8 mouse cellular contexts compared by ENCODE assay signal in the genomic region with DNA sequence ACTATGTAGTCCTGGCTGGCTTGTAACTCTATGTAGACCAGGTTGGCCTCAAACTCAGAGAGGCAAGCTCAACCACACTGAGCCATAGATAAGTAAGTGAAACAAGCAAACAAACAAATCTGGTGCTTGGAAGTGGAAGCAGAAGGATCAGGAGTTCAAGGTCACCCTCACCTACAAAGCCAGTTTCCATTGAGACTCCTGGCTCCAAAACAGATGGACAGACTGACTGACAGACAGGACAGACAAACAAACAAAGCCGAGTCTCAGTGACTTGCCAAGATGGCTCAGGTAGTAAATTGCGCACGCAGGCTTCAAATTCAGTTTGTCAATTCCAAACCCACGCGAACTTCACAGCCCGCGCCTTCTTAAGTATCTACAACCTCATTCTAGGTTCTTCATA. TPM values are rescaled to one million over a fixed set of nuclear protein-coding genes. Genes with fewer than 3 reads are reported as not detected.
DNase-seq lines count a peak whose midpoint lies in the region; ATAC-seq and TF ChIP-seq lines count a peak whose summit lies in the region.

No protein-coding gene starts in this region.

- peaks cover 6% of the 10 kb centered on the region; the same call in 1 of the 2 replicates for H3K4me1 ChIP-seq in thymus, adult 2 months (replicated peaks; ENCODE audit: control insufficient read depth, insufficient read depth, low read length)
- H3K4me1 ChIP-seq in liver, embryonic 12.5 days = peaks cover 72% of the 10 kb centered on the region

- H3K27ac ChIP-seq in gastrocnemius, adult 2 months = no peak overlapping the region
- no peak overlapping the region for H3K27ac ChIP-seq in thymus, adult 2 months (ENCODE audit: control insufficient read depth, insufficient read depth, low read length)
- H3K27ac ChIP-seq in liver, embryonic 12.5 days = peak overlapping the region; percentile 99

- no peak for TF ChIP-seq POLR2A in thymus, adult 2 months (IDR thresholded peaks at IDR 0.05; ENCODE audit: control insufficient read depth, extremely low read depth, insufficient read depth, low read length, poor library complexity)

- ATAC-seq in liver, embryonic 12.5 days = no peak

- DNase-seq in gastrocnemius, adult 2 months = no peak
- no peak for DNase-seq in gastrocnemius, adult 18-20 months (ENCODE audit: low spot score)
- no peak for DNase-seq in thymus, adult 2 months
- no peak for DNase-seq in thymus, postnatal 10 days (ENCODE audit: low spot score in 2 of 2)
- no peak for DNase-seq in right cerebral cortex, postnatal 14 days
- no peak for DNase-seq in adrenal gland, adult 8-10 months
- no peak for DNase-seq in frontal cortex, postnatal 14 days (ENCODE audit: low spot score in 2 of 2)

- peak overlapping the region; percentile 96 for H3K4me3 ChIP-seq in gastrocnemius, adult 2 months
- peak overlapping the region; percentile 83 for H3K4me3 ChIP-seq in thymus, adult 2 months (ENCODE audit: control insufficient read depth, insufficient read depth, low read length)
- H3K4me3 ChIP-seq in liver, embryonic 12.5 days = peak overlapping the region; percentile 87

- H3K9ac ChIP-seq in liver, embryonic 12.5 days = peak overlapping the region; percentile 96

- H3K4me2 ChIP-seq in liver, embryonic 12.5 days = peak overlapping the region; percentile 70

- no peaks in the 10 kb centered on the region for H3K27me3 ChIP-seq in thymus, adult 2 months (ENCODE audit: control insufficient read depth, insufficient read depth, low read length)
- H3K27me3 ChIP-seq in liver, embryonic 12.5 days (replicated peaks) = no peaks in the 10 kb centered on the region

- H3K9me3 ChIP-seq in liver, embryonic 12.5 days (replicated peaks) = no peaks in the 10 kb centered on the region

- no peaks in the 10 kb centered on the region for H3K36me3 ChIP-seq in thymus, adult 2 months (ENCODE audit: control insufficient read depth, insufficient read depth, low read length)
- H3K36me3 ChIP-seq in liver, embryonic 12.5 days = peaks cover 44% of the 10 kb centered on the region

- TF ChIP-seq CTCF in gastrocnemius, adult 2 months (IDR thresholded peaks at IDR 0.05) = no peak
- TF ChIP-seq CTCF in thymus, adult 2 months (IDR thresholded peaks at IDR 0.05; ENCODE audit: borderline replicate concordance, control insufficient read depth, extremely low read depth, insufficient read depth, low read length, poor library complexity) = no peak

- intact Hi-C loops in gastrocnemius, adult 2 months (cut with DNase I) = no loop called here

- WGBS in thymus, adult 2 months = 18% methylated on average over 7 of the region's 7 CpGs
- WGBS in liver, embryonic 12.5 days (ENCODE audit: insufficient replicate concordance) = 12% methylated on average over 7 of the region's 7 CpGs

RNA-seq across cellular contexts. Expression of a gene that starts 0.3 kb away (rescaled TPM):
- 1 to 10 TPM; 2.7 to 3.8 TPM for total RNA-seq in gastrocnemius, adult 2 months (2021)
- total RNA-seq in gastrocnemius, adult 18-20 months (2021) = 1 to 10 TPM; 2.3 to 6.1 TPM
- polyA plus RNA-seq in thymus, adult 2 months (2012; rRNA removed) = 42.1 TPM in 2 replicates
- 36.3 and 37.5 TPM in 2 replicates for polyA plus RNA-seq in liver, embryonic 12.5 days (2016; fragmentation: Nextera tagmentation; extraction: Ambion mirVana)
- total RNA-seq in adrenal gland, adult 8-10 months (2022) = 10 to 100 TPM; 26.3 to 39.8 (median 36.7) TPM

RNA-seq across cellular contexts. Expression of a gene that starts 0.4 kb away (rescaled TPM):
- total RNA-seq in gastrocnemius, adult 2 months (2021) = 10 to 100 TPM in 1 of 2 experiments, 1 to 10 TPM in 1; 3.8 to 10.3 TPM
- 1 to 10 TPM; 8.6 to 8.9 TPM for total RNA-seq in gastrocnemius, adult 18-20 months (2021)
- 26.4 and 34.1 TPM in 2 replicates for polyA plus RNA-seq in thymus, adult 2 months (2012; rRNA removed)
- 116 and 120 TPM in 2 replicates for polyA plus RNA-seq in liver, embryonic 12.5 days (2016; fragmentation: Nextera tagmentation; extraction: Ambion mirVana)
- total RNA-seq in adrenal gland, adult 8-10 months (2022) = 10 to 100 TPM; 13.4 to 37.5 (median 24.8) TPM

RNA-seq across cellular contexts. Expression of a gene that starts 56.7 kb away (rescaled TPM):
- not detected for total RNA-seq in gastrocnemius, adult 2 months (2021)
- total RNA-seq in gastrocnemius, adult 18-20 months (2021) = not detected
- polyA plus RNA-seq in thymus, adult 2 months (2012; rRNA removed) = 0.79 and 1.8 TPM in 2 replicates
- 0.10 and 0.32 TPM in 2 replicates for polyA plus RNA-seq in liver, embryonic 12.5 days (2016; fragmentation: Nextera tagmentation; extraction: Ambion mirVana)
- total RNA-seq in adrenal gland, adult 8-10 months (2022) = not detected
